Mouse (Mus musculus) MEL (cell line): ENCODE data around the gene Cry1. TPM values are rescaled to one million over a fixed set of nuclear protein-coding genes. Genes with fewer than 3 reads are reported as not detected.

Source experiments
- DNase-seq: peaks from one replicate; pipeline ENCODE4 v3.0.0; 2011; ENCODE audit warnings: low read depth, low spot score
- H3K27ac ChIP-seq: 2 replicates; pipeline ENCODE4 v1.5.1; 2012; ENCODE audit warnings: low read depth, mild to moderate bottlenecking, control low read depth, low read length, moderate library complexity; ENCODE audit not compliant: control insufficient read depth
- H3K27me3 ChIP-seq, 2 experiments: fragments of 150-350 bp in 1 of 2; sonication (generic) in 1 of 2; 2 replicates each; pipeline ENCODE4 v1.6.1; 2012; ENCODE audit warnings: low read length in 2 of 2, mild to moderate bottlenecking in 2 of 2, improper control_type of control experiment in 1 of 2, moderate library complexity in 1 of 2; ENCODE audit not compliant: insufficient read depth in 2 of 2, control insufficient read depth in 1 of 2
- H3K36me3 ChIP-seq, 2 experiments: 2 replicates each; pipeline ENCODE4 v1.6.1; 2012 to 2014; ENCODE audit warnings: low read length in 2 of 2, improper control_type of control experiment in 1 of 2, inconsistent platforms in 1 of 2, mild to moderate bottlenecking in 1 of 2; ENCODE audit not compliant: insufficient read depth in 2 of 2, control insufficient read depth in 1 of 2
- H3K4me1 ChIP-seq, 2 experiments: fragments of 150-350 bp in 1 of 2; sonication (generic) in 1 of 2; 2 replicates each; pipeline ENCODE4 v1.6.1; 2012; ENCODE audit warnings: low read length in 2 of 2, improper control_type of control experiment in 1 of 2, mild to moderate bottlenecking in 1 of 2; ENCODE audit not compliant: insufficient read depth in 2 of 2, control insufficient read depth in 1 of 2
- H3K4me3 ChIP-seq, 2 experiments: fragments of 150-350 bp in 1 of 2; sonication (generic) in 1 of 2; 2 replicates each; pipeline ENCODE4 v1.5.1; 2012; ENCODE audit warnings: low read depth in 2 of 2, low read length in 2 of 2, mild to moderate bottlenecking in 2 of 2, moderate library complexity in 2 of 2, control low read depth in 1 of 2, improper control_type of control experiment in 1 of 2; ENCODE audit not compliant: control insufficient read depth in 1 of 2, insufficient read depth in 1 of 2
- H3K79me2 ChIP-seq: 2 replicates; pipeline ENCODE4 v1.6.1; 2012; ENCODE audit warnings: mild to moderate bottlenecking, low read length, moderate library complexity; ENCODE audit not compliant: control insufficient read depth, poor library complexity, insufficient read depth
- H3K9ac ChIP-seq: 2 replicates; pipeline ENCODE4 v1.6.1; 2012; ENCODE audit warnings: low read depth, mild to moderate bottlenecking, control low read depth, low read length, moderate library complexity; ENCODE audit not compliant: control insufficient read depth, poor library complexity, severe bottlenecking
- H3K9me3 ChIP-seq: fragments of 150-350 bp; sonication (generic); replicated peaks from 2 replicates; pipeline ENCODE4 v1.6.1; 2012; ENCODE audit warnings: mild to moderate bottlenecking, low read length, improper control_type of control experiment, moderate library complexity; ENCODE audit not compliant: insufficient read depth
- CTCF ChIP-seq, 3 experiments: IDR thresholded peaks in 2 of 3; conservative IDR thresholded peaks in 1 of 3; 2 replicates each; pipeline ENCODE4 v1.5.1; 2011 to 2012; ENCODE audit warnings: low read length in 3 of 3, low read depth in 2 of 3, mild to moderate bottlenecking in 2 of 3, improper control_type of control experiment in 1 of 3, inconsistent platforms in 1 of 3, mixed read lengths in 1 of 3, moderate library complexity in 1 of 3; ENCODE audit not compliant: control insufficient read depth in 1 of 3, insufficient read depth in 1 of 3, poor library complexity in 1 of 3, severe bottlenecking in 1 of 3
- E2F4 ChIP-seq: IDR thresholded peaks from 2 replicates; pipeline ENCODE4 v1.6.1; 2011; ENCODE audit warnings: low read depth, low read length, improper control_type of control experiment, borderline replicate concordance
- EP300 ChIP-seq, 2 experiments: IDR thresholded peaks; 2 replicates each; pipeline ENCODE4 v1.6.1; 2011; ENCODE audit warnings: improper control_type of control experiment in 2 of 2, low read length in 2 of 2, low read depth in 1 of 2, mild to moderate bottlenecking in 1 of 2
- ETS1 ChIP-seq: IDR thresholded peaks from 2 replicates; pipeline ENCODE4 v1.6.1; 2012; ENCODE audit warnings: low read depth, mild to moderate bottlenecking, inconsistent platforms, low read length, improper control_type of control experiment, moderate library complexity
- GATA1 ChIP-seq: IDR thresholded peaks from 2 replicates; pipeline ENCODE4 v1.6.1; 2011; ENCODE audit warnings: low read depth, low read length, improper control_type of control experiment
- JUND ChIP-seq: IDR thresholded peaks from 2 replicates; pipeline ENCODE4 v1.6.1; 2011; ENCODE audit warnings: low read depth, mild to moderate bottlenecking, improper control_type of control experiment, low read length
- MAFK ChIP-seq: IDR thresholded peaks from 2 replicates; pipeline ENCODE4 v1.6.1; 2011; ENCODE audit warnings: low read depth, mild to moderate bottlenecking, low read length, improper control_type of control experiment, borderline replicate concordance
- MYC ChIP-seq: IDR thresholded peaks from 2 replicates; pipeline ENCODE4 v1.6.1; 2011; ENCODE audit warnings: low read depth, mild to moderate bottlenecking, low read length, improper control_type of control experiment, moderate library complexity
- NRF1 ChIP-seq: IDR thresholded peaks from 2 replicates; pipeline ENCODE4 v1.6.1; 2014; ENCODE audit warnings: low read depth, mild to moderate bottlenecking, inconsistent platforms, low read length, improper control_type of control experiment, moderate library complexity; ENCODE audit not compliant: poor library complexity, insufficient read depth, severe bottlenecking
- POLR2A ChIP-seq, 2 experiments: IDR thresholded peaks; 2 replicates each; pipeline ENCODE4 v1.6.1; 2011 to 2012; ENCODE audit warnings: low read length in 2 of 2, mild to moderate bottlenecking in 2 of 2, control low read depth in 1 of 2, improper control_type of control experiment in 1 of 2, low read depth in 1 of 2, moderate library complexity in 1 of 2; ENCODE audit not compliant: control insufficient read depth in 1 of 2, insufficient read depth in 1 of 2, poor library complexity in 1 of 2
- POLR2AphosphoS5 ChIP-seq: IDR thresholded peaks from 2 replicates; pipeline ENCODE4 v1.6.1; 2012; ENCODE audit warnings: low read depth, borderline replicate concordance, mild to moderate bottlenecking, inconsistent platforms, low read length, moderate library complexity, mixed read lengths
- RAD21 ChIP-seq: IDR thresholded peaks from 2 replicates; pipeline ENCODE4 v1.6.1; 2011; ENCODE audit warnings: mild to moderate bottlenecking, low read depth, low read length, improper control_type of control experiment
- SIN3A ChIP-seq: IDR thresholded peaks from 2 replicates; pipeline ENCODE4 v1.6.1; 2012; ENCODE audit warnings: low read length, improper control_type of control experiment, inconsistent platforms
- TBP ChIP-seq: IDR thresholded peaks from 2 replicates; pipeline ENCODE4 v1.8.0; 2011; ENCODE audit warnings: low read depth, low read length, improper control_type of control experiment
- UBTF ChIP-seq: IDR thresholded peaks from 2 replicates; pipeline ENCODE4 v1.6.1; 2012; ENCODE audit warnings: low read depth, mild to moderate bottlenecking, inconsistent platforms, low read length, improper control_type of control experiment, moderate library complexity, borderline replicate concordance; ENCODE audit not compliant: insufficient read depth
- USF2 ChIP-seq, 2 experiments: IDR thresholded peaks; 2 replicates each; pipeline ENCODE4 v1.6.1; 2011 to 2012; ENCODE audit warnings: improper control_type of control experiment in 2 of 2, low read length in 2 of 2, borderline replicate concordance in 1 of 2, inconsistent platforms in 1 of 2, low read depth in 1 of 2, mild to moderate bottlenecking in 1 of 2; ENCODE audit not compliant: insufficient read depth in 1 of 2
- polyA plus RNA-seq, 2 experiments: library from polyadenylated mRNA; stranded (reverse) in 1 of 2; unstranded in 1 of 2; fragments of >175 nt in 1 of 2; fragments of >200 nt in 1 of 2; gene quantifications; 2 replicates each; pipeline versions ENCODE4 v1.2.1 to v1.2.4; 2012; ENCODE audit warnings: low replicate concordance in 2 of 2, low read depth in 1 of 2; ENCODE audit not compliant: insufficient read length in 2 of 2, insufficient read depth in 1 of 2, missing spikeins in 1 of 2
- total RNA-seq: library from RNA; depleted of rRNA; stranded (reverse); fragments of 300-350 nt; gene quantifications from 2 replicates; pipeline ENCODE4 v1.2.3, GENCODE M21; 2012

Cry1 gene
- total and polyA plus RNA-seq, 3 experiments: not detected

GRCm38 (mm10) chr10:85164791-85165190 is 20.1 kb downstream of the Cry1 start:
- no peaks in the 10 kb centered on the region for H3K27me3 ChIP-seq
- TF ChIP-seq NRF1: no peak
- no peak for TF ChIP-seq TBP
- TF ChIP-seq MAFK: no peak
- no peak for TF ChIP-seq UBTF
- TF ChIP-seq SIN3A: no peak
- no peak for TF ChIP-seq USF2 (IDR thresholded peaks at IDR 0.05; ENCODE audit: borderline replicate concordance in 1 of 2, insufficient read depth in 1 of 2, low read depth in 1 of 2, low read length in 2 of 2)
- no peak for TF ChIP-seq POLR2AphosphoS5
- TF ChIP-seq POLR2A (IDR thresholded peaks at IDR 0.05; ENCODE audit: control insufficient read depth in 1 of 2, insufficient read depth in 1 of 2, low read depth in 1 of 2, low read length in 2 of 2, poor library complexity in 1 of 2): no peak
- TF ChIP-seq E2F4: no peak
- no peak for TF ChIP-seq GATA1
- no peak for TF ChIP-seq EP300 (IDR thresholded peaks at IDR 0.05; ENCODE audit: low read depth in 1 of 2, low read length in 2 of 2)
- no peak for TF ChIP-seq RAD21
- TF ChIP-seq JUND: no peak
- TF ChIP-seq, all 39 proteins: peak for 0
- Histone ChIP-seq H3K9ac (no peak overlapping the region), H3K79me2 (no peaks in the 10 kb centered on the region), H3K4me3 (no peak overlapping the region), H3K9me3 (no peaks in the 10 kb centered on the region), H3K36me3 (no peaks in the 10 kb centered on the region), H3K27ac (no peak overlapping the region), H3K4me1 (no peaks in the 10 kb centered on the region)
- DNase-seq: no peak

- Histone ChIP-seq H3K36me3 (no peaks in the 10 kb centered on the region), H3K27ac (no peak overlapping the region), H3K9ac (no peak overlapping the region), H3K79me2 (no peaks in the 10 kb centered on the region), H3K27me3 (peaks cover 0 to 1% of the 10 kb centered on the region in 2 experiments; a peak in 1 of 4 replicates), H3K4me1 (no peaks in the 10 kb centered on the region), H3K9me3 (no peaks in the 10 kb centered on the region), H3K4me3 (no peak overlapping the region)
- TF ChIP-seq ETS1 (no peak), MYC (no peak), CTCF (IDR thresholded peaks at IDR 0.05 in 2 of 3, conservative IDR thresholded peaks at IDR 0.05 in 1 of 3; ENCODE audit: control insufficient read depth in 1 of 3, insufficient read depth in 1 of 3, low read depth in 2 of 3, low read length in 3 of 3, poor library complexity in 1 of 3, severe bottlenecking in 1 of 3) (no peak)
- DNase-seq: no peak
Observed at GRCm38 (mm10) chr10:85161745-85162351, 23.0 kb downstream of the Cry1 start.
